Mouse (Mus musculus): Measurements from ENCODE around the gene Calhm6.

Calhm6 gene

GRCm38 (mm10) chr10:34096418-34096883 is 31.3 kb downstream of the Calhm6 start, which contains the start of gene Calhm5:
Gene Calhm5 (minus strand): TSS chr10:34096519.
- in situ Hi-C loops (cut with MboI, MseI), result no loop called here

GRCm38 (mm10) chr10:34095964-34096363 is 31.8 kb downstream of the Calhm6 start:
- in situ Hi-C loops (cut with MboI, MseI), result no loop called here

GRCm38 (mm10) chr10:34095147-34095546 is 32.6 kb downstream of the Calhm6 start:
- in situ Hi-C loops (cut with MboI, MseI), result no loop called here

- in situ Hi-C loops (cut with MboI, MseI), result no loop called here
Observed at GRCm38 (mm10) chr10:34091888-34092287, 35.9 kb downstream of the Calhm6 start.

GRCm38 (mm10) chr10:34090481-34090880 is 37.3 kb downstream of the Calhm6 start:
- in situ Hi-C loops (cut with MboI, MseI), result no loop called here

- in situ Hi-C loops (cut with MboI, MseI), result no loop called here
Observed at GRCm38 (mm10) chr10:34089517-34089916, 38.3 kb downstream of the Calhm6 start.

- in situ Hi-C loops (cut with MboI, MseI), result no loop called here
Observed at GRCm38 (mm10) chr10:34088515-34088914, 39.3 kb downstream of the Calhm6 start.

GRCm38 (mm10) chr10:34086514-34086913 is 41.3 kb downstream of the Calhm6 start:
- in situ Hi-C loops (cut with MboI, MseI), result no loop called here

Measured in T-helper 2 cell (primary cell).